In genomic region chr3:151298325-151298724, GRCm38 (mm10) we compare ENCODE assay signal across 10 mouse cellular contexts.
DNase-seq lines count a peak whose midpoint lies in the region; ATAC-seq and TF ChIP-seq lines count a peak whose summit lies in the region.
"Had no signal": no experiment of that assay in that cellular context is flagged by ENCODE, and none has a peak within 500 bp of the region (broad histone marks: within the 10 kb centered on the region; RNA-seq: fewer than 3 reads in every experiment).

No protein-coding gene starts in this region.

- H3K4me2 ChIP-seq in lung, embryonic 14.5 days: no peak overlapping the region
- no peak overlapping the region for H3K4me2 ChIP-seq in kidney, embryonic 15.5 days
- H3K4me2 ChIP-seq in forebrain, embryonic 11.5 days (ENCODE audit: low read depth, low read length, severe bottlenecking): no peak overlapping the region

- intact Hi-C loops in left cerebral cortex, postnatal 4 days (cut with DNase I): no loop called here

- no peaks in the 10 kb centered on the region for H3K27me3 ChIP-seq in lung, embryonic 14.5 days (ENCODE audit: insufficient read depth, low read length)
- no peaks in the 10 kb centered on the region for H3K27me3 ChIP-seq in kidney, embryonic 15.5 days
- no peaks in the 10 kb centered on the region for H3K27me3 ChIP-seq in forebrain, embryonic 11.5 days (ENCODE audit: control insufficient read depth, insufficient read depth, low read length)

- WGBS in lung, embryonic 14.5 days: 59% methylated on average over 2 of the region's 2 CpGs
- 43% methylated on average over 2 of the region's 2 CpGs for WGBS in kidney, embryonic 15.5 days
- WGBS in forebrain, embryonic 11.5 days: 74% methylated on average over 2 of the region's 2 CpGs

- peak; percentile 34 for DNase-seq in lung, embryonic 14.5 days
- DNase-seq in lung, postnatal 14 days: no peak
- peak; percentile 23 for DNase-seq in cerebellum, adult 8-10 months
- DNase-seq in forebrain, embryonic 11.5 days (ENCODE audit: low spot score): no peak
- no peak for DNase-seq in gastrocnemius, postnatal 25 days
- DNase-seq in left cerebral cortex, postnatal 4 days: no peak
- DNase-seq: right cerebral cortex, adult 18-20 months; thymus, adult 18-20 months had no signal

- H3K9me3 ChIP-seq in lung, embryonic 14.5 days (ENCODE audit: low read depth, low read length): no peaks in the 10 kb centered on the region
- no peaks in the 10 kb centered on the region for H3K9me3 ChIP-seq in kidney, embryonic 15.5 days (replicated peaks)
- H3K9me3 ChIP-seq in forebrain, embryonic 11.5 days (ENCODE audit: control insufficient read depth, low read length): no peaks in the 10 kb centered on the region

- no peak overlapping the region for H3K27ac ChIP-seq in lung, embryonic 14.5 days (ENCODE audit: low read depth)
- H3K27ac ChIP-seq in kidney, embryonic 15.5 days: no peak overlapping the region
- H3K27ac ChIP-seq in forebrain, embryonic 11.5 days (ENCODE audit: low read depth, low read length): no peak overlapping the region

- no peak overlapping the region for H3K9ac ChIP-seq in lung, embryonic 14.5 days
- H3K9ac ChIP-seq in kidney, embryonic 15.5 days: no peak overlapping the region
- no peak overlapping the region for H3K9ac ChIP-seq in forebrain, embryonic 11.5 days (ENCODE audit: low read length)

- no peak for TF ChIP-seq CTCF in lung, embryonic 14.5 days (IDR thresholded peaks at IDR 0.05; ENCODE audit: low read depth)

- H3K36me3 ChIP-seq in lung, embryonic 14.5 days (ENCODE audit: insufficient read depth): no peaks in the 10 kb centered on the region
- H3K36me3 ChIP-seq in kidney, embryonic 15.5 days: no peaks in the 10 kb centered on the region
- no peaks in the 10 kb centered on the region for H3K36me3 ChIP-seq in forebrain, embryonic 11.5 days (ENCODE audit: control insufficient read depth, insufficient read depth, low read length)

- ATAC-seq in lung, embryonic 14.5 days (ENCODE audit: insufficient read depth): no peak; the same call in 1 of the 2 replicates
- peak; percentile 72; the same call in 1 of the 2 replicates for ATAC-seq in kidney, embryonic 15.5 days (replicated peaks; ENCODE audit: low FRiP score)
- no peak for ATAC-seq in forebrain, embryonic 11.5 days (replicated peaks; ENCODE audit: low FRiP score)
- ATAC-seq: hindbrain, embryonic 16.5 days had no signal

- no peak overlapping the region for H3K4me3 ChIP-seq in lung, embryonic 14.5 days (ENCODE audit: low read depth, low read length)
- no peak overlapping the region for H3K4me3 ChIP-seq in kidney, embryonic 15.5 days (replicated peaks)
- no peak overlapping the region for H3K4me3 ChIP-seq in forebrain, embryonic 11.5 days (ENCODE audit: low read depth, low read length)

- H3K4me1 ChIP-seq in lung, embryonic 14.5 days (ENCODE audit: insufficient read depth): no peaks in the 10 kb centered on the region
- no peaks in the 10 kb centered on the region for H3K4me1 ChIP-seq in kidney, embryonic 15.5 days
- H3K4me1 ChIP-seq in forebrain, embryonic 11.5 days (replicated peaks; ENCODE audit: control insufficient read depth, insufficient read depth, low read length): no peaks in the 10 kb centered on the region

Comparison
In these comparisons a context has a peak if more than half of its experiments do, and no peak if none do; other contexts are left out.
1. DNase-seq: peak in lung, embryonic 14.5 days (single experiment) and cerebellum, adult 8-10 months (single experiment); none in lung, postnatal 14 days (single experiment), forebrain, embryonic 11.5 days (single experiment), gastrocnemius, postnatal 25 days (single experiment) and left cerebral cortex, postnatal 4 days (single experiment).